Mouse (Mus musculus): ENCODE data around the gene Klhl7. TPM values are rescaled to one million over a fixed set of nuclear protein-coding genes. Genes with fewer than 3 reads are reported as not detected.

The Klhl7 gene
- polyA plus RNA-seq, 1 experiment from 2014 or later = 53.8 TPM

- no peak overlapping the region for H3K4me2 ChIP-seq
- H3K36me3 ChIP-seq = peaks cover 10% of the 10 kb centered on the region
- WGBS = 70% methylated on average over 4 of the region's 4 CpGs
- no peaks in the 10 kb centered on the region for H3K27me3 ChIP-seq
- H3K4me3 ChIP-seq = no peak overlapping the region
- no peak overlapping the region for H3K9ac ChIP-seq
- no peak for ATAC-seq (ENCODE audit: insufficient number of reproducible peaks, low FRiP score, low TSS enrichment, low read depth)
- no peak overlapping the region for H3K27ac ChIP-seq
- no peaks in the 10 kb centered on the region for H3K9me3 ChIP-seq
- no peaks in the 10 kb centered on the region for H3K4me1 ChIP-seq
These were observed 88.1 kb downstream of the Klhl7 start for GRCm38 (mm10) chr5:24188476-24188875.

GRCm38 (mm10) chr5:24191821-24192220, 91.4 kb downstream of the Klhl7 start:
- H3K27ac ChIP-seq = no peak overlapping the region
- 81% methylated on average over 2 of the region's 2 CpGs for WGBS
- no peak overlapping the region for H3K9ac ChIP-seq
- no peak overlapping the region for H3K4me2 ChIP-seq
- H3K27me3 ChIP-seq = no peaks in the 10 kb centered on the region
- no peak for ATAC-seq (ENCODE audit: insufficient number of reproducible peaks, low FRiP score, low TSS enrichment, low read depth)
- H3K4me3 ChIP-seq = no peak overlapping the region
- H3K4me1 ChIP-seq = no peaks in the 10 kb centered on the region
- no peaks in the 10 kb centered on the region for H3K36me3 ChIP-seq
- H3K9me3 ChIP-seq = no peaks in the 10 kb centered on the region

- no peak overlapping the region for H3K27ac ChIP-seq
- no peak overlapping the region for H3K9ac ChIP-seq
- no peaks in the 10 kb centered on the region for H3K27me3 ChIP-seq
- H3K4me3 ChIP-seq = no peak overlapping the region
- 76% methylated on average over 4 of the region's 4 CpGs for WGBS
- ATAC-seq (ENCODE audit: insufficient number of reproducible peaks, low FRiP score, low TSS enrichment, low read depth) = no peak
- H3K4me1 ChIP-seq = no peaks in the 10 kb centered on the region
- no peaks in the 10 kb centered on the region for H3K36me3 ChIP-seq
- H3K4me2 ChIP-seq = no peak overlapping the region
- no peaks in the 10 kb centered on the region for H3K9me3 ChIP-seq
These were observed 100.6 kb downstream of the Klhl7 start for GRCm38 (mm10) chr5:24201006-24201405.

GRCm38 (mm10) chr5:24202492-24202891, 102.1 kb downstream of the Klhl7 start:
- H3K27me3 ChIP-seq = no peaks in the 10 kb centered on the region
- no peaks in the 10 kb centered on the region for H3K36me3 ChIP-seq
- H3K9ac ChIP-seq = no peak overlapping the region
- WGBS = 78% methylated on average over 5 of the region's 5 CpGs
- ATAC-seq (ENCODE audit: insufficient number of reproducible peaks, low FRiP score, low TSS enrichment, low read depth) = no peak
- H3K27ac ChIP-seq = no peak overlapping the region
- H3K4me2 ChIP-seq = no peak overlapping the region
- H3K4me1 ChIP-seq = no peaks in the 10 kb centered on the region
- no peaks in the 10 kb centered on the region for H3K9me3 ChIP-seq
- no peak overlapping the region for H3K4me3 ChIP-seq

- Histone ChIP-seq H3K27ac (no peak overlapping the region), H3K4me2 (no peak overlapping the region), H3K4me3 (no peak overlapping the region), H3K27me3 (no peaks in the 10 kb centered on the region), H3K9ac (no peak overlapping the region), H3K4me1 (no peaks in the 10 kb centered on the region), H3K9me3 (no peaks in the 10 kb centered on the region), H3K36me3 (no peaks in the 10 kb centered on the region)
- 66% methylated on average over 5 of the region's 5 CpGs for WGBS
- no peak for ATAC-seq (ENCODE audit: insufficient number of reproducible peaks, low FRiP score, low TSS enrichment, low read depth)
These were observed 102.9 kb downstream of the Klhl7 start for GRCm38 (mm10) chr5:24203266-24203665.

GRCm38 (mm10) chr5:24207965-24208364, 107.6 kb downstream of the Klhl7 start:
- H3K4me2 ChIP-seq = no peak overlapping the region
- no peak overlapping the region for H3K9ac ChIP-seq
- no peaks in the 10 kb centered on the region for H3K4me1 ChIP-seq
- no peaks in the 10 kb centered on the region for H3K36me3 ChIP-seq
- no peak overlapping the region for H3K4me3 ChIP-seq
- 54% methylated on average over 10 of the region's 10 CpGs for WGBS
- H3K9me3 ChIP-seq = no peaks in the 10 kb centered on the region
- ATAC-seq (ENCODE audit: insufficient number of reproducible peaks, low FRiP score, low TSS enrichment, low read depth) = no peak
- H3K27ac ChIP-seq = no peak overlapping the region
- no peaks in the 10 kb centered on the region for H3K27me3 ChIP-seq

- H3K9ac ChIP-seq = no peak overlapping the region
- no peak overlapping the region for H3K4me2 ChIP-seq
- ATAC-seq (ENCODE audit: insufficient number of reproducible peaks, low FRiP score, low TSS enrichment, low read depth) = no peak
- no peaks in the 10 kb centered on the region for H3K36me3 ChIP-seq
- no peaks in the 10 kb centered on the region for H3K4me1 ChIP-seq
- H3K27ac ChIP-seq = no peak overlapping the region
- 87% methylated on average over 5 of the region's 5 CpGs for WGBS
- H3K27me3 ChIP-seq = no peaks in the 10 kb centered on the region
- H3K9me3 ChIP-seq = no peaks in the 10 kb centered on the region
- H3K4me3 ChIP-seq = no peak overlapping the region
These were observed 108.1 kb downstream of the Klhl7 start for GRCm38 (mm10) chr5:24208505-24208904.

Other genes with a start within 250 kb of the Klhl7 start
- 31.0 and 31.2 TPM in 2 replicates for gene Fam126a, start 69.9 kb upstream of the Klhl7 start, polyA plus RNA-seq (2015; fragmentation: Nextera tagmentation; extraction: Ambion mirVana)
- gene Nupl2, start 64.4 kb downstream of the Klhl7 start, polyA plus RNA-seq (2015; fragmentation: Nextera tagmentation; extraction: Ambion mirVana) = 11.5 and 12.5 TPM in 2 replicates

Data from limb, embryonic 15.5 days (tissue).